Mouse (Mus musculus): ENCODE measurements around the gene 9030612E09Rik.

- no peak for TF ChIP-seq CTCF (IDR thresholded peaks at IDR 0.05; ENCODE audit: low read depth, low read length)
- TF ChIP-seq TAL1 (conservative IDR thresholded peaks at IDR 0.05; ENCODE audit: low read depth, low read length): no peak
- no peak for TF ChIP-seq GATA1 (IDR thresholded peaks at IDR 0.05; ENCODE audit: borderline replicate concordance, low read length)
- no peak for TF ChIP-seq POLR2AphosphoS5 (IDR thresholded peaks at IDR 0.05; ENCODE audit: insufficient replicate concordance, low read depth, low read length)
Observed at GRCm38 (mm10) chr10:43221659-43222058, 47.2 kb downstream of the 9030612E09Rik start.

Measured in G1E (cell line).